24 mouse cellular contexts compared by ENCODE assay signal in genomic region chr5:47339807-47340206, GRCm38 (mm10).
A peak's percentile ranks its signal among the peaks of the same experiment; 100 is the strongest.
DNase-seq lines count a peak whose midpoint lies in the region; ATAC-seq lines count a peak whose summit lies in the region.
"Had no signal": no experiment of that assay in that cellular context is flagged by ENCODE, and none has a peak within 500 bp of the region (broad histone marks: within the 10 kb centered on the region; RNA-seq: fewer than 3 reads in every experiment).

No protein-coding gene starts in this region.

- H3K9ac ChIP-seq in forebrain, embryonic 16.5 days (replicated peaks; ENCODE audit: low read depth, low read length) = no peak overlapping the region
- H3K9ac ChIP-seq in forebrain, embryonic 15.5 days (replicated peaks) = no peak overlapping the region
- H3K9ac ChIP-seq: embryonic facial prominence, embryonic 12.5 days; heart, embryonic 13.5 days; kidney, embryonic 15.5 days; limb, embryonic 12.5 days; liver, embryonic 15.5 days; neural tube, embryonic 15.5 days; stomach, embryonic 15.5 days had no signal

- no peaks in the 10 kb centered on the region for H3K9me3 ChIP-seq in forebrain, embryonic 16.5 days (ENCODE audit: control insufficient read depth, low read length)
- H3K9me3 ChIP-seq in forebrain, embryonic 15.5 days = no peaks in the 10 kb centered on the region
- H3K9me3 ChIP-seq: embryonic facial prominence, embryonic 12.5 days; forebrain, embryonic 10.5 days; heart, embryonic 13.5 days; hindbrain, embryonic 10.5 days; kidney, embryonic 15.5 days; limb, embryonic 12.5 days; liver, embryonic 15.5 days; midbrain, embryonic 10.5 days; neural tube, embryonic 15.5 days; stomach, embryonic 15.5 days had no signal

- WGBS in forebrain, embryonic 16.5 days = 67% methylated on average over 6 of the region's 6 CpGs
- 75% methylated on average over 6 of the region's 6 CpGs for WGBS in forebrain, embryonic 15.5 days

- no peaks in the 10 kb centered on the region for H3K27me3 ChIP-seq in forebrain, embryonic 16.5 days (replicated peaks; ENCODE audit: control insufficient read depth, insufficient read depth, low read length)
- no peaks in the 10 kb centered on the region for H3K27me3 ChIP-seq in forebrain, embryonic 15.5 days
- H3K27me3 ChIP-seq: embryonic facial prominence, embryonic 12.5 days; heart, embryonic 13.5 days; kidney, embryonic 15.5 days; limb, embryonic 12.5 days; liver, embryonic 15.5 days; neural tube, embryonic 15.5 days; stomach, embryonic 15.5 days had no signal

- no peak overlapping the region for H3K4me3 ChIP-seq in forebrain, embryonic 16.5 days (replicated peaks; ENCODE audit: low read length)
- no peak overlapping the region for H3K4me3 ChIP-seq in forebrain, embryonic 15.5 days
- H3K4me3 ChIP-seq: embryonic facial prominence, embryonic 12.5 days; forebrain, embryonic 10.5 days; heart, embryonic 13.5 days; hindbrain, embryonic 10.5 days; kidney, embryonic 15.5 days; left cerebral cortex, adult 2 months; limb, embryonic 12.5 days; liver, embryonic 15.5 days; midbrain, embryonic 10.5 days; neural tube, embryonic 15.5 days; stomach, embryonic 15.5 days had no signal

- no peaks in the 10 kb centered on the region for H3K4me1 ChIP-seq in forebrain, embryonic 16.5 days (replicated peaks; ENCODE audit: control insufficient read depth, insufficient read depth, low read length)
- H3K4me1 ChIP-seq in forebrain, embryonic 15.5 days = peaks cover 6% of the 10 kb centered on the region
- H3K4me1 ChIP-seq: embryonic facial prominence, embryonic 12.5 days; forebrain, embryonic 10.5 days; heart, embryonic 13.5 days; hindbrain, embryonic 10.5 days; kidney, embryonic 15.5 days; limb, embryonic 12.5 days; liver, embryonic 15.5 days; midbrain, embryonic 10.5 days; neural tube, embryonic 15.5 days; stomach, embryonic 15.5 days had no signal

- no peak overlapping the region for H3K4me2 ChIP-seq in forebrain, embryonic 16.5 days (ENCODE audit: low read length)
- H3K4me2 ChIP-seq in forebrain, embryonic 15.5 days (replicated peaks) = no peak overlapping the region
- H3K4me2 ChIP-seq: embryonic facial prominence, embryonic 12.5 days; heart, embryonic 13.5 days; kidney, embryonic 15.5 days; limb, embryonic 12.5 days; liver, embryonic 15.5 days; neural tube, embryonic 15.5 days; stomach, embryonic 15.5 days had no signal

- DNase-seq in layer of hippocampus, adult 11-12 months (ENCODE audit: low spot score) = peak; percentile 10
- no peak for DNase-seq in layer of hippocampus, postnatal 36 days
- DNase-seq in brain, adult 2 months (ENCODE audit: low read depth, low spot score) = peak; percentile 46
- peak; percentile 12 for DNase-seq in lung, postnatal 14 days
- DNase-seq in spleen, postnatal 36 days (ENCODE audit: low spot score in 2 of 2) = no peak
- DNase-seq in testis, postnatal 10 days (ENCODE audit: low spot score) = no peak
- DNase-seq: cerebellum, adult 11-12 months; cerebellum, postnatal 36 days; retina, postnatal 1 day; thymus, postnatal 25 days had no signal

- H3K27ac ChIP-seq in forebrain, embryonic 16.5 days (ENCODE audit: low read length) = no peak overlapping the region
- H3K27ac ChIP-seq in forebrain, embryonic 15.5 days (replicated peaks) = no peak overlapping the region
- H3K27ac ChIP-seq: embryonic facial prominence, embryonic 12.5 days; forebrain, embryonic 10.5 days; heart, embryonic 13.5 days; hindbrain, embryonic 10.5 days; kidney, embryonic 15.5 days; left cerebral cortex, adult 2 months; limb, embryonic 12.5 days; liver, embryonic 15.5 days; midbrain, embryonic 10.5 days; neural tube, embryonic 15.5 days; stomach, embryonic 15.5 days had no signal

- H3K36me3 ChIP-seq in forebrain, embryonic 16.5 days (ENCODE audit: control insufficient read depth, insufficient read depth) = no peaks in the 10 kb centered on the region
- H3K36me3 ChIP-seq in forebrain, embryonic 15.5 days = no peaks in the 10 kb centered on the region
- H3K36me3 ChIP-seq: embryonic facial prominence, embryonic 12.5 days; forebrain, embryonic 10.5 days; heart, embryonic 13.5 days; hindbrain, embryonic 10.5 days; kidney, embryonic 15.5 days; limb, embryonic 12.5 days; liver, embryonic 15.5 days; midbrain, embryonic 10.5 days; neural tube, embryonic 15.5 days; stomach, embryonic 15.5 days had no signal

- ATAC-seq in forebrain, embryonic 16.5 days = peak; percentile 58; the same call in 1 of the 2 replicates
- no peak for ATAC-seq in forebrain, embryonic 15.5 days (replicated peaks)
- ATAC-seq: Patski had no signal

Comparison
In these comparisons a context has a peak if more than half of its experiments do, and no peak if none do; other contexts are left out.
1. DNase-seq: peak in layer of hippocampus, adult 11-12 months (single experiment), brain, adult 2 months (single experiment) and lung, postnatal 14 days (single experiment); none in layer of hippocampus, postnatal 36 days (0 of 2), spleen, postnatal 36 days (0 of 2) and testis, postnatal 10 days (single experiment).